Mouse (Mus musculus): ENCODE results near the gene Cc2d2a.

DNA sequence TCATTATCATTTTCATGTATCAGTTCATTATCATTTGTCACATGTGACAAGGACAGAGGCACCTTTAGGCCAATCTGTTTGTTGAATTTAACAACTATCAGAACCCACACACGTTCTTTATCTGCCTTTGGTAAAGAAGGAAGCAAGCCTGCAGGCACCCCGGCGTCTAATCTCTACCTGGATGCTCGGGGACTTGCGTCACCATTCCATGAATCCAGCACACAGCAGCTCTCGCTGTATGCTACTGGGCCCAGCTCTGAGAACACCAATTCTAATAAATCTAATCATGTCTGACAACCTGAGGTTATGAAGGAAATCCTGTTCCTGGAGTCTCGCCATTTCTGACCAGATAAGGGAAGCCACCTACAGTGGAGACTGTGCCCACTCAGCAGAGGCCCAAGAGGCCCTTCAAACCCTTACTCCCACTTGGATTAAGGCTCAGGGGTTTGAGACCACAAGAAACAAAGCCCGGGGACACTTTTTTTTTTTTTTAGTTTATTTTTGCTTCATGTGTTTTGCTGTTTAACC lies 7.0 kb downstream of the Cc2d2a start:
- no peak for TF ChIP-seq CTCF (IDR thresholded peaks at IDR 0.05; ENCODE audit: extremely low read depth, insufficient read length, insufficient replicate concordance, low read depth, low read length)
- TF ChIP-seq POLR2A (IDR thresholded peaks at IDR 0.05; ENCODE audit: low read depth, low read length): no peak

All from small intestine, adult 2 months (tissue).